Mouse (Mus musculus): Measurements from ENCODE around the gene Accsl.

Accsl gene

GRCm38 (mm10) chr2:93809931-93810330 lies 59.0 kb downstream of the Accsl start:
- DNase-seq (ENCODE audit: low spot score in 2 of 2): no peak

- DNase-seq (ENCODE audit: low spot score in 2 of 2): no peak
Measured at GRCm38 (mm10) chr2:93808071-93808470, 60.9 kb downstream of the Accsl start.

- DNase-seq (ENCODE audit: low spot score in 2 of 2): no peak
Measured at GRCm38 (mm10) chr2:93807440-93807839, 61.5 kb downstream of the Accsl start.

GRCm38 (mm10) chr2:93806487-93807201 lies 62.3 kb downstream of the Accsl start:
- no peak for DNase-seq (ENCODE audit: low spot score in 2 of 2)

- no peak for DNase-seq (ENCODE audit: low spot score in 2 of 2)
Measured at GRCm38 (mm10) chr2:93805523-93805922, 63.4 kb downstream of the Accsl start.

Measured in frontal cortex, postnatal 14 days (tissue).